Mouse (Mus musculus): ENCODE results near the gene Gchfr. TPM values are rescaled to one million over a fixed set of nuclear protein-coding genes. Genes with fewer than 3 reads are reported as not detected.

The Gchfr gene
- 5.9 and 9.9 TPM in 2 replicates for polyA plus RNA-seq (2015; fragmentation: Nextera tagmentation; extraction: Ambion mirVana)

- H3K27ac ChIP-seq (ENCODE audit: low read length): peak within 1 kb of the TSS; percentile 16; the same call in 1 of the 2 replicates
- peak within 1 kb of the TSS; percentile 63 for H3K4me3 ChIP-seq (replicated peaks; ENCODE audit: low read length)
- H3K4me2 ChIP-seq (ENCODE audit: low read depth, low read length): peak within 1 kb of the TSS; percentile 100
- under 1% methylated on average over 60 of the region's 60 CpGs for WGBS
- H3K9ac ChIP-seq (ENCODE audit: low read length): peak within 1 kb of the TSS; percentile 67
- peaks cover 8% of the 10 kb centered on the region for H3K4me1 ChIP-seq (ENCODE audit: control insufficient read depth, insufficient read depth, low read length)
- ATAC-seq (ENCODE audit: insufficient read depth, low FRiP score): peak; percentile 81
- no peaks in the 10 kb centered on the region; the same call in 1 of the 2 replicates for H3K36me3 ChIP-seq (ENCODE audit: control insufficient read depth, insufficient read depth, low read length)
- H3K9me3 ChIP-seq (replicated peaks; ENCODE audit: control insufficient read depth, low read length): no peaks in the 10 kb centered on the region
- no peaks in the 10 kb centered on the region for H3K27me3 ChIP-seq (ENCODE audit: control insufficient read depth, insufficient read depth, low read length)
Measured at GRCm38 (mm10) chr2:119166901-119167865, at the start of gene Gchfr. Gene Gchfr (plus strand): TSS chr2:119167773.

GRCm38 (mm10) chr2:119136346-119136898 lies 31.2 kb upstream of the Gchfr start:
- H3K4me3 ChIP-seq (replicated peaks; ENCODE audit: low read length): no peak overlapping the region
- 75% methylated on average over 5 of the region's 5 CpGs for WGBS
- H3K9ac ChIP-seq (ENCODE audit: low read length): no peak overlapping the region
- no peaks in the 10 kb centered on the region for H3K4me1 ChIP-seq (ENCODE audit: control insufficient read depth, insufficient read depth, low read length)
- no peak overlapping the region for H3K27ac ChIP-seq (ENCODE audit: low read length)
- no peaks in the 10 kb centered on the region for H3K27me3 ChIP-seq (ENCODE audit: control insufficient read depth, insufficient read depth, low read length)
- H3K9me3 ChIP-seq (replicated peaks; ENCODE audit: control insufficient read depth, low read length): no peaks in the 10 kb centered on the region
- no peak for ATAC-seq (ENCODE audit: insufficient read depth, low FRiP score)
- H3K36me3 ChIP-seq (ENCODE audit: control insufficient read depth, insufficient read depth, low read length): peaks cover 10% of the 10 kb centered on the region
- H3K4me2 ChIP-seq (ENCODE audit: low read depth, low read length): no peak overlapping the region

- ATAC-seq (ENCODE audit: insufficient read depth, low FRiP score): no peak
- H3K4me3 ChIP-seq (replicated peaks; ENCODE audit: low read length): no peak overlapping the region
- no peak overlapping the region for H3K4me2 ChIP-seq (ENCODE audit: low read depth, low read length)
- no peak overlapping the region for H3K27ac ChIP-seq (ENCODE audit: low read length)
- WGBS: 96% methylated on average over 2 of the region's 2 CpGs
- H3K36me3 ChIP-seq (ENCODE audit: control insufficient read depth, insufficient read depth, low read length): peaks cover 22% of the 10 kb centered on the region
- H3K9me3 ChIP-seq (replicated peaks; ENCODE audit: control insufficient read depth, low read length): no peaks in the 10 kb centered on the region
- H3K4me1 ChIP-seq (ENCODE audit: control insufficient read depth, insufficient read depth, low read length): no peaks in the 10 kb centered on the region
- no peak overlapping the region for H3K9ac ChIP-seq (ENCODE audit: low read length)
- H3K27me3 ChIP-seq (ENCODE audit: control insufficient read depth, insufficient read depth, low read length): no peaks in the 10 kb centered on the region
Measured at GRCm38 (mm10) chr2:119145199-119145598, 22.4 kb upstream of the Gchfr start.

GRCm38 (mm10) chr2:119146435-119146834 lies 21.1 kb upstream of the Gchfr start:
- no peaks in the 10 kb centered on the region for H3K9me3 ChIP-seq (replicated peaks; ENCODE audit: control insufficient read depth, low read length)
- peaks cover 21% of the 10 kb centered on the region for H3K36me3 ChIP-seq (ENCODE audit: control insufficient read depth, insufficient read depth, low read length)
- ATAC-seq (ENCODE audit: insufficient read depth, low FRiP score): no peak
- H3K9ac ChIP-seq (ENCODE audit: low read length): no peak overlapping the region
- H3K4me3 ChIP-seq (replicated peaks; ENCODE audit: low read length): no peak overlapping the region
- H3K27ac ChIP-seq (ENCODE audit: low read length): no peak overlapping the region
- no peaks in the 10 kb centered on the region for H3K27me3 ChIP-seq (ENCODE audit: control insufficient read depth, insufficient read depth, low read length)
- no peak overlapping the region for H3K4me2 ChIP-seq (ENCODE audit: low read depth, low read length)
- WGBS: 85% methylated on average over 6 of the region's 6 CpGs
- no peaks in the 10 kb centered on the region for H3K4me1 ChIP-seq (ENCODE audit: control insufficient read depth, insufficient read depth, low read length)

GRCm38 (mm10) chr2:119147160-119147678 lies 20.4 kb upstream of the Gchfr start:
- Histone ChIP-seq H3K36me3 (ENCODE audit: control insufficient read depth, insufficient read depth, low read length) (peaks cover 16% of the 10 kb centered on the region), H3K9ac (ENCODE audit: low read length) (no peak overlapping the region), H3K27ac (ENCODE audit: low read length) (no peak overlapping the region), H3K4me3 (replicated peaks; ENCODE audit: low read length) (no peak overlapping the region), H3K4me2 (ENCODE audit: low read depth, low read length) (no peak overlapping the region), H3K4me1 (ENCODE audit: control insufficient read depth, insufficient read depth, low read length) (no peaks in the 10 kb centered on the region), H3K9me3 (replicated peaks; ENCODE audit: control insufficient read depth, low read length) (no peaks in the 10 kb centered on the region), H3K27me3 (ENCODE audit: control insufficient read depth, insufficient read depth, low read length) (no peaks in the 10 kb centered on the region)
- ATAC-seq (ENCODE audit: insufficient read depth, low FRiP score): no peak
- WGBS: 82% methylated on average over 22 of the region's 22 CpGs

DNA sequence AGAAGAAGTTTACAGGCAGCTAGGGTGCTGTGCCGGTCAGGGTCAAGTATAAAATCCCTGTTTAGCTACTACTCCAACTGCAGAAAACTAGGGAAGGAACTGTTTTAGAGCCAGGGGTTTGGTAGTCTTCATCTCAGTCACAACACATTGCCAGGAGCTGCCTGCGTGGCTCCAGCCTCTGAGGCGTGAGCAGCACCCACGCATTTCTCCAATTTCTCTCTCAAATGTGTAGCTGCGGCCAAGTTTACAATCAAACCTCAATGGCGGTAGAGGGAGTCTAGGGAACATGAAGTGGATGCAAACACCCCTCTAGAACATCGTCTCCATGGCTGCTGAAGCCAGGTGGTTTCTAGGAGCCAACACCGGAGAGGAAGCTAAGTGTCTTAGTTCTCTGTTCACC lies 19.8 kb upstream of the Gchfr start:
- ATAC-seq (ENCODE audit: insufficient read depth, low FRiP score): no peak
- H3K27me3 ChIP-seq (ENCODE audit: control insufficient read depth, insufficient read depth, low read length): no peaks in the 10 kb centered on the region
- no peak overlapping the region for H3K27ac ChIP-seq (ENCODE audit: low read length)
- H3K36me3 ChIP-seq (ENCODE audit: control insufficient read depth, insufficient read depth, low read length): peaks cover 14% of the 10 kb centered on the region
- H3K4me3 ChIP-seq (replicated peaks; ENCODE audit: low read length): no peak overlapping the region
- H3K4me2 ChIP-seq (ENCODE audit: low read depth, low read length): no peak overlapping the region
- no peaks in the 10 kb centered on the region for H3K4me1 ChIP-seq (ENCODE audit: control insufficient read depth, insufficient read depth, low read length)
- H3K9ac ChIP-seq (ENCODE audit: low read length): no peak overlapping the region
- WGBS: 91% methylated on average over 8 of the region's 8 CpGs
- H3K9me3 ChIP-seq (replicated peaks; ENCODE audit: control insufficient read depth, low read length): no peaks in the 10 kb centered on the region

GRCm38 (mm10) chr2:119152255-119152654 lies 15.3 kb upstream of the Gchfr start:
- peaks cover 8% of the 10 kb centered on the region; the same call in 1 of the 2 replicates for H3K4me1 ChIP-seq (ENCODE audit: control insufficient read depth, insufficient read depth, low read length)
- H3K9me3 ChIP-seq (replicated peaks; ENCODE audit: control insufficient read depth, low read length): no peaks in the 10 kb centered on the region
- H3K9ac ChIP-seq (ENCODE audit: low read length): no peak overlapping the region
- no peak overlapping the region for H3K4me3 ChIP-seq (replicated peaks; ENCODE audit: low read length)
- 0 out of 2 replicates have a peak, but pooled peaks cover 4% of the 10 kb centered on the region for H3K36me3 ChIP-seq (ENCODE audit: control insufficient read depth, insufficient read depth, low read length)
- 87% methylated on average over 6 of the region's 6 CpGs for WGBS
- no peak overlapping the region for H3K27ac ChIP-seq (ENCODE audit: low read length)
- H3K4me2 ChIP-seq (ENCODE audit: low read depth, low read length): no peak overlapping the region
- no peaks in the 10 kb centered on the region for H3K27me3 ChIP-seq (ENCODE audit: control insufficient read depth, insufficient read depth, low read length)
- ATAC-seq (ENCODE audit: insufficient read depth, low FRiP score): no peak

DNA sequence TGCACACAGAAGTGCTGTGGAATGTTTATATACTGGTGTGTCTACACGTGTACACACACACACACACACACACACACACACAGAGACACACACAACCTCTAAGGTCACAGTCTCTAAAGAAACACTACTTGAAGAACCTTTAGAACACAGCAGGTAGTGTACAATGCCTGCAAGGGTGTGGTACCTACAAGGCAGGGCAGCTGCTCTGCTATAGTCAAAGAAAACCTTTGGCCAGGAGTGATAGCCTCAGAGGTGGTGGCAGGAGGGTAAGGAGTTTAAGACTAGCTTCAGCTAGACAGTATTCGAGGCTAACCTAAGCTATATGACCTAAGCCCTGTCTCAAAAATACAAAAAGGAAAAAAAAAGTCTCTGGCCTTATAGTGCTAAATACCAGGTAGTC lies 12.9 kb upstream of the Gchfr start:
- Histone ChIP-seq H3K4me1 (ENCODE audit: control insufficient read depth, insufficient read depth, low read length) (peaks cover 8% of the 10 kb centered on the region; the same call in 1 of the 2 replicates), H3K4me3 (replicated peaks; ENCODE audit: low read length) (no peak overlapping the region), H3K9ac (ENCODE audit: low read length) (no peak overlapping the region), H3K4me2 (ENCODE audit: low read depth, low read length) (no peak overlapping the region), H3K36me3 (ENCODE audit: control insufficient read depth, insufficient read depth, low read length) (0 out of 2 replicates have a peak, but pooled peaks cover 4% of the 10 kb centered on the region), H3K27ac (ENCODE audit: low read length) (no peak overlapping the region), H3K9me3 (replicated peaks; ENCODE audit: control insufficient read depth, low read length) (no peaks in the 10 kb centered on the region), H3K27me3 (ENCODE audit: control insufficient read depth, insufficient read depth, low read length) (no peaks in the 10 kb centered on the region)
- 73% methylated on average over 2 of the region's 2 CpGs for WGBS
- ATAC-seq (ENCODE audit: insufficient read depth, low FRiP score): no peak; the same call in 1 of the 2 replicates

- H3K4me3 ChIP-seq (replicated peaks; ENCODE audit: low read length): 0 out of 2 replicates have a peak overlapping the region, but pooled peaks have one; percentile 90
- H3K4me2 ChIP-seq (ENCODE audit: low read depth, low read length): peak overlapping the region; percentile 68
- peak overlapping the region; percentile 22; the same call in 1 of the 2 replicates for H3K9ac ChIP-seq (ENCODE audit: low read length)
- H3K27me3 ChIP-seq (ENCODE audit: control insufficient read depth, insufficient read depth, low read length): no peaks in the 10 kb centered on the region
- H3K27ac ChIP-seq (ENCODE audit: low read length): no peak overlapping the region
- H3K4me1 ChIP-seq (ENCODE audit: control insufficient read depth, insufficient read depth, low read length): peaks cover 8% of the 10 kb centered on the region; the same call in 1 of the 2 replicates
- H3K36me3 ChIP-seq (ENCODE audit: control insufficient read depth, insufficient read depth, low read length): 0 out of 2 replicates have a peak, but pooled peaks cover 4% of the 10 kb centered on the region
- WGBS: 63% methylated on average over 9 of the region's 9 CpGs
- H3K9me3 ChIP-seq (replicated peaks; ENCODE audit: control insufficient read depth, low read length): no peaks in the 10 kb centered on the region
- no peak for ATAC-seq (ENCODE audit: insufficient read depth, low FRiP score)
Measured at GRCm38 (mm10) chr2:119155388-119155787, 12.2 kb upstream of the Gchfr start.
